Mouse (Mus musculus) heart, embryonic 10.5 days (tissue): ENCODE measurements around the gene Xylb. TPM values are rescaled to one million over a fixed set of nuclear protein-coding genes. Genes with fewer than 3 reads are reported as not detected.

Experiments used
- DNase-seq: peaks from one replicate; pipeline ENCODE4 v3.0.0-alpha.2; 2017; ENCODE audit warnings: low spot score
- H3K27ac ChIP-seq: fragments of 300-500 bp; sonication (generic); 2 replicates; pipeline ENCODE4 v1.5.1; 2016; ENCODE audit warnings: mild to moderate bottlenecking
- H3K27me3 ChIP-seq: fragments of 300-500 bp; sonication (generic); 2 replicates; pipeline ENCODE4 v1.6.1; 2016; ENCODE audit warnings: mild to moderate bottlenecking; ENCODE audit not compliant: poor library complexity, insufficient read depth, severe bottlenecking
- H3K36me3 ChIP-seq: fragments of 300-500 bp; sonication (generic); 2 replicates; pipeline ENCODE4 v1.6.1; 2016; ENCODE audit warnings: mild to moderate bottlenecking, moderate library complexity
- H3K4me1 ChIP-seq: fragments of 300-500 bp; sonication (generic); 2 replicates; pipeline ENCODE4 v1.6.1; 2016; ENCODE audit warnings: mild to moderate bottlenecking
- H3K4me3 ChIP-seq: fragments of 300-500 bp; sonication (generic); 2 replicates; pipeline ENCODE4 v1.5.1; 2016; ENCODE audit warnings: mild to moderate bottlenecking, moderate library complexity
- H3K9me3 ChIP-seq: fragments of 300-500 bp; sonication (generic); 2 replicates; pipeline ENCODE4 v1.6.1; 2016; ENCODE audit warnings: mild to moderate bottlenecking, moderate library complexity
- WGBS: fragments of 180-500 bp; shearing (Covaris S2); methylation state at CpG from one replicate; pipeline ENCODE4 v1.1.7; 2016; 5-methylcytosine and 5-hydroxymethylcytosine counted together
- polyA plus RNA-seq: library from polyadenylated mRNA; unstranded; fragments of >200 nt; fragmentation: Nextera tagmentation; extraction: Ambion mirVana; gene quantifications from 2 replicates; pipeline ENCODE4 v1.2.1, GENCODE M21; 2016

Xylb gene
- polyA plus RNA-seq = 2.0 and 5.5 TPM in 2 replicates

GRCm38 (mm10) chr9:119357331-119358057 is at the start of gene Xylb:
Xylb (plus strand) TSS chr9:119357381.
- 4% methylated on average over 65 of the region's 65 CpGs for WGBS
- H3K4me1 ChIP-seq = peaks cover 10% of the 10 kb centered on the region
- DNase-seq = peak; percentile 94
- no peaks in the 10 kb centered on the region for H3K9me3 ChIP-seq
- H3K27me3 ChIP-seq = no peaks in the 10 kb centered on the region
- peak within 1 kb of the TSS; percentile 79 for H3K4me3 ChIP-seq
- peak within 1 kb of the TSS; percentile 90 for H3K27ac ChIP-seq
- no peaks in the 10 kb centered on the region for H3K36me3 ChIP-seq

GRCm38 (mm10) chr9:119309067-119309466 is 48.1 kb upstream of the Xylb start:
- peak; percentile 24 for DNase-seq
- H3K9me3 ChIP-seq = no peaks in the 10 kb centered on the region
- 91% methylated on average over 1 of the region's 1 CpGs for WGBS
- no peak overlapping the region for H3K4me3 ChIP-seq
- no peaks in the 10 kb centered on the region for H3K27me3 ChIP-seq
- peaks cover 3% of the 10 kb centered on the region for H3K36me3 ChIP-seq
- H3K27ac ChIP-seq = no peak overlapping the region
- peaks cover 12% of the 10 kb centered on the region for H3K4me1 ChIP-seq

GRCm38 (mm10) chr9:119313096-119313495 is 44.1 kb upstream of the Xylb start:
- Histone ChIP-seq H3K27ac (no peak overlapping the region), H3K27me3 (no peaks in the 10 kb centered on the region), H3K4me1 (peaks cover 12% of the 10 kb centered on the region), H3K36me3 (peaks cover under 1% of the 10 kb centered on the region; the same call in 1 of the 2 replicates), H3K4me3 (no peak overlapping the region), H3K9me3 (no peaks in the 10 kb centered on the region)
- 75% methylated on average over 10 of the region's 10 CpGs for WGBS
- no peak for DNase-seq

DNA sequence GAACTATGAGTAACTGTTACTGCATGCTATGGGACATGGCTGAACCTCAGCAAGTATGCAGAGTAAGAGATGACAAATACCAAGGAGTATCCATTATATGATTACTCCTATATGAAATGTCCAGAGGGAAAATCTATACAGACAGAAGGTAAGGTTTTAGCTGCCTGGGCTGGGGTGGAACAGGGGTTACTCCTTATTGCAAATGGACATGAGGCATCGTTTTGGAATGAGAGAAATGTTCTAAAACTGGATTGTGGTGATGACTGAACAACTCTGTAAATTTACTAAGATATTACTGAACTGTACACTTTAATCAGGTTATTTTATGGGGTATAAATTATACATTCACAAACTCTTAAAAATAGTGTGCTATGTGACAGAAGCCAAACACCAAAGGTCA is 38.3 kb upstream of the Xylb start:
- H3K27ac ChIP-seq = no peak overlapping the region
- WGBS = 90% methylated on average over 1 of the region's 1 CpGs
- peaks cover 8% of the 10 kb centered on the region for H3K4me1 ChIP-seq
- peaks cover 4% of the 10 kb centered on the region; the same call in 1 of the 2 replicates for H3K36me3 ChIP-seq
- H3K9me3 ChIP-seq = no peaks in the 10 kb centered on the region
- no peaks in the 10 kb centered on the region for H3K27me3 ChIP-seq
- DNase-seq = no peak
- no peak overlapping the region for H3K4me3 ChIP-seq

- H3K27me3 ChIP-seq = no peaks in the 10 kb centered on the region
- peaks cover 8% of the 10 kb centered on the region for H3K4me1 ChIP-seq
- no peak overlapping the region for H3K27ac ChIP-seq
- DNase-seq = no peak
- H3K9me3 ChIP-seq = no peaks in the 10 kb centered on the region
- H3K4me3 ChIP-seq = 0 out of 2 replicates have a peak overlapping the region, but pooled peaks have one; percentile 96
- 78% methylated on average over 7 of the region's 7 CpGs for WGBS
- H3K36me3 ChIP-seq = peaks cover 4% of the 10 kb centered on the region; the same call in 1 of the 2 replicates
These were observed 36.7 kb upstream of the Xylb start for GRCm38 (mm10) chr9:119320446-119320845.

DNA sequence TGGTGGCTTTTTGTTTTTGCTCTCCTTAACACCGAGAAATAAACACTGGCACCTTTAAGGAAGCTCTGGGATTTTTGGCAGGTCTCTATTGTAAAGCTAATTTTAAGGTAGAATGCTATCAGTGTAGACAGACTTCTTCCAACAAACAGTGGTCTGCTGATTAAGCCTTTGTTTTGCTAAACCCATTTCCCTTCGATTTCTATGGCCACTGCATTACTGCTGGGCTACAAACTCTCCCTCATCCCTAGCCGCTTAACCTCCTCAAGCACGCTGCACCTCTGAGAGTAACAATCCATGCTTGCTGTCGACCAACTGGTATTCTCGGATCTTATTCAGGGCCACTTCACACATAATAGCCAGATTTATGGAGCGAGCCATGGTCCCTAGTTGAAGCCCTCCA is 36.2 kb upstream of the Xylb start:
- no peaks in the 10 kb centered on the region for H3K9me3 ChIP-seq
- no peaks in the 10 kb centered on the region for H3K27me3 ChIP-seq
- 10% methylated on average over 7 of the region's 7 CpGs for WGBS
- peak overlapping the region; percentile 96 for H3K4me3 ChIP-seq
- 0 out of 2 replicates have a peak overlapping the region, but pooled peaks have one; percentile 97 for H3K27ac ChIP-seq
- H3K36me3 ChIP-seq = peaks cover 4% of the 10 kb centered on the region; the same call in 1 of the 2 replicates
- DNase-seq = no peak
- peaks cover 8% of the 10 kb centered on the region for H3K4me1 ChIP-seq

- under 1% methylated on average over 59 of the region's 59 CpGs for WGBS
- H3K9me3 ChIP-seq = no peaks in the 10 kb centered on the region
- H3K36me3 ChIP-seq = peaks cover 4% of the 10 kb centered on the region; the same call in 1 of the 2 replicates
- peak overlapping the region; percentile 97 for H3K27ac ChIP-seq
- H3K4me1 ChIP-seq = peaks cover 8% of the 10 kb centered on the region
- peak; percentile 82 for DNase-seq
- no peaks in the 10 kb centered on the region for H3K27me3 ChIP-seq
- H3K4me3 ChIP-seq = peak overlapping the region; percentile 96
These were observed 35.6 kb upstream of the Xylb start for GRCm38 (mm10) chr9:119321392-119322229.

- peaks cover 8% of the 10 kb centered on the region for H3K4me1 ChIP-seq
- under 1% methylated on average over 76 of the region's 76 CpGs for WGBS
- no peaks in the 10 kb centered on the region for H3K9me3 ChIP-seq
- H3K36me3 ChIP-seq = peaks cover 4% of the 10 kb centered on the region; the same call in 1 of the 2 replicates
- H3K27me3 ChIP-seq = no peaks in the 10 kb centered on the region
- peak within 1 kb of the TSS; percentile 96 for H3K4me3 ChIP-seq
- DNase-seq = peak; percentile 100
- peak within 1 kb of the TSS; percentile 97 for H3K27ac ChIP-seq
These were observed 34.6 kb upstream of the Xylb start, which contains the start of gene Oxsr1 for GRCm38 (mm10) chr9:119322289-119323259. Oxsr1 (minus strand) TSS chr9:119322427.

- WGBS = 7% methylated on average over 9 of the region's 9 CpGs
- Histone ChIP-seq H3K4me1 (peaks cover 8% of the 10 kb centered on the region), H3K9me3 (no peaks in the 10 kb centered on the region), H3K27me3 (no peaks in the 10 kb centered on the region), H3K36me3 (peaks cover 2% of the 10 kb centered on the region; the same call in 1 of the 2 replicates), H3K4me3 (peak overlapping the region; percentile 96), H3K27ac (peak overlapping the region; percentile 97)
- DNase-seq = no peak
These were observed 33.9 kb upstream of the Xylb start for GRCm38 (mm10) chr9:119323260-119323645.

DNA sequence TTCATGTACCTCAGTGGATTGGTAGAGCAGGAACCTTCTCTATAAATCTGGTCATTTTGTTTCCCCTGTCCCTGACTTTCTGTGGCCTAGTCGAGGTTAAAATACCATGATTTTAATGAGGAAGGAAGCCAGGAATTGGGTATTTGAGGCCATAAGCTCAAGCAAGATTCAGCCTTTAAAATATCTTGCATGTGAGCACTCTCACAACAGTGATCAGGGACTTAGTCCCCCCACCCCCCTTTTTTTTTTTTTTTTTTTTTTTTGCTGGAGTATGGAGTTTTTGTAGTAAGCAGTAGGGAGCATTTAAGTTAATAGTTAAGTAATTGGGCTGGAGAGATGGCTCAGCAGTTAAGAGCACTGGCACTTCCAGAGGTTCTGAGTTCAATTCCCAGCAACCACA is 33.1 kb upstream of the Xylb start:
- Histone ChIP-seq H3K9me3 (no peaks in the 10 kb centered on the region), H3K27me3 (no peaks in the 10 kb centered on the region), H3K4me1 (peaks cover 8% of the 10 kb centered on the region), H3K4me3 (no peak overlapping the region), H3K36me3 (no peaks in the 10 kb centered on the region), H3K27ac (no peak overlapping the region)
- no peak for DNase-seq
- WGBS = 80% methylated on average over 1 of the region's 1 CpGs

DNA sequence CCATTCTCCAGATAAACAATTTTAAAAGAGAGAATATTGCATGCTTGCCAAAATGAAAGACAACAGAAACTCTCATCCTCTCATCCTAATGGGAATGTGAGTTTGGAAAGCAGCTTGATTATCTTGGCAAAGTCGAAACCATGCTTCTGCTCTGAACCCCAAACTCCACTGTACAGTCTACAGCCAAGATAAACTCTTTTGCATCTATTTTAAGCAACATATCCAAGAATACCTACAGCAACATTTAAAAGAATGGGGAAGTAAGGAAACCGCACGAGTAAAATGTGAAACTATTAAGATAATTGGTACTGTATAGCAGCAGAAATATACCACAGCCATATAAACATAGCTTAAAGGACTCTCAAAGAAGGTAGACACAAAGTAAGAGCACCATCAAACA is 28.7 kb upstream of the Xylb start:
- DNase-seq = no peak
- Histone ChIP-seq H3K27ac (no peak overlapping the region), H3K9me3 (no peaks in the 10 kb centered on the region), H3K4me3 (no peak overlapping the region), H3K27me3 (no peaks in the 10 kb centered on the region), H3K36me3 (no peaks in the 10 kb centered on the region), H3K4me1 (no peaks in the 10 kb centered on the region)
- WGBS = 81% methylated on average over 3 of the region's 3 CpGs
